Mouse (Mus musculus) CH12.LX (cell line): ENCODE data around the gene Zfp148. TPM values are rescaled to one million over a fixed set of nuclear protein-coding genes. Genes with fewer than 3 reads are reported as not detected.
A peak's percentile ranks its signal among the peaks of the same experiment; 100 is the strongest.

Experiments used
- DNase-seq: peaks from one replicate; pipeline ENCODE4 v3.0.0-alpha.2; 2013; ENCODE audit errors: extremely low read depth
- H3K27ac ChIP-seq: 2 replicates; pipeline ENCODE4 v1.5.1; 2012; ENCODE audit warnings: low read depth, mild to moderate bottlenecking, control low read depth, moderate library complexity; ENCODE audit not compliant: insufficient read depth
- H3K27me3 ChIP-seq: replicated peaks from 2 replicates; pipeline ENCODE3; 2012; ENCODE audit warnings: inconsistent platforms
- H3K36me3 ChIP-seq, 2 experiments: replicated peaks in 1 of 2; 2 replicates each; pipeline versions ENCODE3 to v1.6.1; 2012; ENCODE audit warnings: inconsistent platforms in 1 of 2, low read length in 1 of 2, mild to moderate bottlenecking in 1 of 2, mixed read lengths in 1 of 2, moderate library complexity in 1 of 2; ENCODE audit not compliant: control insufficient read depth in 1 of 2, insufficient read depth in 1 of 2
- H3K4me1 ChIP-seq, 2 experiments: 2 replicates each; pipeline ENCODE4 v1.6.1; 2012; ENCODE audit warnings: inconsistent platforms in 1 of 2, moderate library complexity in 1 of 2; ENCODE audit not compliant: insufficient read depth in 2 of 2, control insufficient read depth in 1 of 2
- H3K4me2 ChIP-seq: 2 replicates; pipeline ENCODE4 v1.6.1; 2012; ENCODE audit warnings: low read depth, mild to moderate bottlenecking, control low read depth; ENCODE audit not compliant: poor library complexity, insufficient read depth, severe bottlenecking
- H3K4me3 ChIP-seq, 3 experiments: fragments of 150-350 bp in 1 of 3; sonication (generic) in 1 of 3; replicated peaks in 1 of 3; 2 replicates each; pipeline versions ENCODE3 to v1.5.1; 2011 to 2012; ENCODE audit warnings: low read depth in 2 of 3, low read length in 2 of 3, mild to moderate bottlenecking in 2 of 3, moderate library complexity in 2 of 3, control low read depth in 1 of 3, improper control_type of control experiment in 1 of 3, inconsistent platforms in 1 of 3, mixed read lengths in 1 of 3; ENCODE audit not compliant: poor library complexity in 1 of 3
- H3K79me2 ChIP-seq: replicated peaks from 2 replicates; pipeline ENCODE4 v1.6.1; 2012; ENCODE audit warnings: mild to moderate bottlenecking, moderate library complexity; ENCODE audit not compliant: control insufficient read depth, poor library complexity, insufficient read depth, severe bottlenecking; ENCODE audit errors: extremely low read depth
- H3K9ac ChIP-seq: 2 replicates; pipeline ENCODE4 v1.6.1; 2012; ENCODE audit warnings: low read depth, mild to moderate bottlenecking, control low read depth, moderate library complexity; ENCODE audit not compliant: insufficient read depth
- H3K9me3 ChIP-seq: replicated peaks from 2 replicates; pipeline ENCODE3; 2012; ENCODE audit warnings: low read length, inconsistent platforms, mixed read lengths
- CHD1 ChIP-seq: IDR thresholded peaks from 2 replicates; pipeline ENCODE4 v1.6.1; 2012; ENCODE audit warnings: low read depth, low read length, improper control_type of control experiment, inconsistent platforms
- ELF1 ChIP-seq: IDR thresholded peaks from 2 replicates; pipeline ENCODE4 v1.6.1; 2014; ENCODE audit warnings: low read depth, mild to moderate bottlenecking, inconsistent platforms, low read length, improper control_type of control experiment
- EP300 ChIP-seq: IDR thresholded peaks from 2 replicates; pipeline ENCODE4 v1.6.1; 2011; ENCODE audit warnings: low read length, improper control_type of control experiment
- IRF4 ChIP-seq: IDR thresholded peaks from 2 replicates; pipeline ENCODE4 v1.6.1; 2014; ENCODE audit warnings: low read depth, mild to moderate bottlenecking, inconsistent platforms, low read length, improper control_type of control experiment
- JUN ChIP-seq: IDR thresholded peaks from 2 replicates; pipeline ENCODE4 v1.6.1; 2011; ENCODE audit warnings: low read depth, mild to moderate bottlenecking, low read length, improper control_type of control experiment, moderate library complexity; ENCODE audit not compliant: insufficient read depth
- KAT2A ChIP-seq: IDR thresholded peaks from 2 replicates; pipeline ENCODE4 v1.6.1; 2012; ENCODE audit warnings: low read length, improper control_type of control experiment, inconsistent platforms; ENCODE audit not compliant: insufficient replicate concordance
- MAX ChIP-seq: IDR thresholded peaks from 2 replicates; pipeline ENCODE4 v1.6.1; 2011; ENCODE audit warnings: low read length, improper control_type of control experiment
- MXI1 ChIP-seq: IDR thresholded peaks from 2 replicates; pipeline ENCODE4 v1.6.1; 2011; ENCODE audit warnings: mild to moderate bottlenecking, low read depth, low read length, improper control_type of control experiment
- MYC ChIP-seq: IDR thresholded peaks from 2 replicates; pipeline ENCODE4 v1.6.1; 2011; ENCODE audit warnings: low read depth, mild to moderate bottlenecking, improper control_type of control experiment, low read length
- NRF1 ChIP-seq: IDR thresholded peaks from 2 replicates; pipeline ENCODE4 v1.6.1; 2014; ENCODE audit warnings: low read depth, mild to moderate bottlenecking, inconsistent platforms, low read length, improper control_type of control experiment, moderate library complexity
- RCOR1 ChIP-seq: conservative IDR thresholded peaks from 2 replicates; pipeline ENCODE4 v1.6.1; 2012; ENCODE audit warnings: low read depth, mild to moderate bottlenecking, inconsistent platforms, low read length, improper control_type of control experiment
- SIN3A ChIP-seq: IDR thresholded peaks from 2 replicates; pipeline ENCODE4 v1.6.1; 2012; ENCODE audit warnings: low read length, improper control_type of control experiment, inconsistent platforms
- UBTF ChIP-seq: IDR thresholded peaks from 2 replicates; pipeline ENCODE4 v1.6.1; 2012; ENCODE audit warnings: low read depth, mild to moderate bottlenecking, inconsistent platforms, low read length, improper control_type of control experiment, moderate library complexity
- ZKSCAN1 ChIP-seq: IDR thresholded peaks from 2 replicates; pipeline ENCODE4 v1.6.1; 2012; ENCODE audit warnings: low read depth, inconsistent platforms, low read length, improper control_type of control experiment, borderline replicate concordance
- ZNF384 ChIP-seq: IDR thresholded peaks from 2 replicates; pipeline ENCODE4 v1.6.1; 2012; ENCODE audit warnings: low read depth, low read length, improper control_type of control experiment, inconsistent platforms
- dilution Hi-C: fragments of 300-500 bp; cut with MboI; formaldehyde crosslinking; loops from 2 replicates; pipeline ENCODE4 v1.14.3; 2020; ENCODE audit warnings: low sequenced_read_pairs; ENCODE audit not compliant: extremely low pct_unique_long_range_greater_than_20kb, extremely low pct_ligation_motif_present
- in situ Hi-C: fragments of 300-500 bp; cut with MboI; formaldehyde crosslinking; loops from 3 replicates; pipeline ENCODE4 v1.14.3; 2019; ENCODE audit warnings: low sequenced_read_pairs, low pct_ligation_motif_present, low pct_unique_long_range_greater_than_20kb, mixed read lengths
- polyA plus RNA-seq: library from polyadenylated mRNA; unstranded; fragments of >175 nt; gene quantifications from 2 replicates; pipeline ENCODE4 v1.2.1, GENCODE M21; 2012; ENCODE audit warnings: low read depth; ENCODE audit not compliant: insufficient read length
- total RNA-seq, 2 experiments: library from RNA; depleted of rRNA; stranded (reverse); fragments of 300-350 nt in 1 of 2; fragments of >200 nt in 1 of 2; gene quantifications; 2 replicates each; pipeline ENCODE4 v1.2.3; 2012 to 2014

Gene Zfp148
- total and polyA plus RNA-seq, 3 experiments: 19.5 to 36.6 (median 28.6) TPM

DNA sequence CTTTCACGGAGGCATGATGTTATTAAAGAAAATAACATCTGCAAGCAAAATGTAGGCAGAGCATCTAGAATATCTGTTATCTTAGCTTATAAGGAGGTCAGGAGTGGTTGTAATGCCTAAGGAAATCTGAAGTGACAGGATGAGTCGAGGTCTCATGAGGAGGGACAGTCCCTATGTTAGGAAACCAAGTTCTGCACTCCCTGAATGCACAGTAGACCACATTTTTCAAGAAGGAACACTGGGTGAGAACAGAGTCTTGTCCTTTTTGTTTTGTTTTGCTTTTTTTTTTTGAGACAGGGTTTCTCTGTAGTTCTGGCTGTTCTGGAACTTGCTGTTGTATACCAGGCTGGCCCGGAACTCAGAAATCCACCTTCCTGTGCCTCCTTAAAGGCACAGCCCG is 1.7 kb downstream of the Zfp148 start:
- DNase-seq: peak; percentile 65
- H3K27me3 ChIP-seq: no peaks in the 10 kb centered on the region
- no peak for TF ChIP-seq CHD1
- no peak for TF ChIP-seq UBTF
- 0 out of 2 replicates have a peak, but pooled peaks have one; percentile 14 for TF ChIP-seq EP300
- TF ChIP-seq ZNF384: peak; percentile 73
- peak; percentile 70 for TF ChIP-seq SIN3A
- TF ChIP-seq MYC: peak; percentile 39; the same call in 1 of the 2 replicates
- TF ChIP-seq ELF1: peak; percentile 28; the same call in 1 of the 2 replicates
- peak; percentile 78 for TF ChIP-seq MXI1
- no peak for TF ChIP-seq NRF1
- peak overlapping the region; percentile 98 for H3K9ac ChIP-seq
- in situ Hi-C loops: no loop called here
- peak overlapping the region; percentile 80 to 94 (median 85) for H3K4me3 ChIP-seq
- peak overlapping the region; percentile 35; the same call in 1 of the 2 replicates for H3K27ac ChIP-seq
- H3K4me2 ChIP-seq: peak overlapping the region; percentile 55
- H3K79me2 ChIP-seq: peaks cover 64% of the 10 kb centered on the region
- no peaks in the 10 kb centered on the region for H3K9me3 ChIP-seq
- H3K36me3 ChIP-seq: peaks cover 4 to 45% of the 10 kb centered on the region in 2 experiments
- dilution Hi-C loops: no loop called here
- H3K4me1 ChIP-seq: peaks cover 3 to 37% of the 10 kb centered on the region in 2 experiments; a peak in 3 of 4 replicates

DNA sequence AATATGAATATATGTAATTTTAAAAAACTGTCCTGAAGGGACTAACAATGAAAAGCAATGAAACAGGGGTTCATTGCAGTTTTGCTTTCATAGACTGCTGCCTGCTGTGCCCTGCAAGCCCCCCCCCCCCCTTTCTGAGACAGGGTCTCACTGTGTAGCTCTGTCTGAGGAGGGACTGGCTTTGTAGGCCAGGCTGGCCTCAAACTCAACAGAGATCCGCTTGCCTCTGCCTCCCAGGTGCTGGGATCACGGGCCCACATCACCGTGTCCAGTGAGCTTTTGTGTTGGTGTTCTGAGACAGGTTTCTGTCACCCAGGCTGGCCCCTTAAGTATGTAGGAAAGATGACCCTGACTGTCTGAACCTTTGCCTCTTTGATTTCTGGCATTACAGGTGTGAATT is 2.9 kb downstream of the Zfp148 start:
- Histone ChIP-seq H3K27ac (no peak overlapping the region), H3K4me1 (peaks cover 3 to 38% of the 10 kb centered on the region in 2 experiments; a peak in 3 of 4 replicates), H3K4me2 (no peak overlapping the region), H3K9me3 (no peaks in the 10 kb centered on the region), H3K36me3 (peaks cover 4 to 37% of the 10 kb centered on the region in 2 experiments), H3K27me3 (no peaks in the 10 kb centered on the region), H3K4me3 (no peak overlapping the region), H3K9ac (no peak overlapping the region), H3K79me2 (peaks cover 76% of the 10 kb centered on the region)
- no peak for DNase-seq
- in situ Hi-C loops: no loop called here
- TF ChIP-seq CHD1: no peak
- TF ChIP-seq ZKSCAN1: no peak
- no peak for TF ChIP-seq KAT2A
- TF ChIP-seq SIN3A: no peak
- TF ChIP-seq IRF4: no peak
- TF ChIP-seq JUN: no peak
- TF ChIP-seq RCOR1: no peak
- TF ChIP-seq NRF1: no peak
- no peak for TF ChIP-seq MAX
- no peak for TF ChIP-seq EP300
- dilution Hi-C loops: no loop called here
